Mouse (Mus musculus) layer of hippocampus, adult 18-20 months (tissue): ENCODE results near the gene Vmn1r228. TPM values are rescaled to one million over a fixed set of nuclear protein-coding genes. Genes with fewer than 3 reads are reported as not detected.

ENCODE experiments used
- DNase-seq, 2 experiments: peaks; one replicate each; pipeline ENCODE4 v3.0.0; 2022; ENCODE audit warnings: low spot score in 2 of 2
- long read RNA-seq: library from polyadenylated mRNA; stranded (forward); transcript quantifications from one replicate; pipeline ENCODE4 v2.0.0, GENCODE M21; 2021
- total RNA-seq, 2 experiments: library from RNA; stranded (reverse); gene quantifications; 2 replicates each; pipeline ENCODE4 v1.2.3; 2021

The Vmn1r228 gene
- total RNA-seq = not detected
- long read RNA-seq = 0 reads

- no peak for DNase-seq
Measured at GRCm38 (mm10) chr17:20786057-20786456, at the start of gene Vmn1r228. Gene Vmn1r228, minus strand, starts transcription at chr17:20786157.

DNA sequence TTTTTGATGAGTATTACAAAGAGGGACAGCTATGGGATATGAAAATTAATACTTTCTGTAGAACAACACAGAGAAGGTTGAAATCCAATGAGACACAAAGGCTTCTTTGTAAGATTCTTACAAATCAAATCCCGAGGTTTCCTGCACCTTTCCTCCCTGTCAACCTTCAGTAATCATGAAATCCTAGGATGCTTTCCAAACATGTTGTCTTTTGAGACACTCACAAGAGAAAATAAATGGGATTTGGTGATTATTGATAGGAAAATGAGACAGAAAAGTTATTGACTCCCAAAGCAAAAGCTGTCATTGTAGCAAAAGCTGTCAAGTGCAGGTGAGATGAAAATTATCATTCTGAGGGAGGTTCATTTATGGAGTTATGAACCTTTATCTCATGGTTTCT is 25.3 kb upstream of the Vmn1r228 start, which contains the start of gene Vmn1r229:
Gene Vmn1r229 (plus strand): TSS at position 301 of the 400 bp plus-strand sequence.
- no peak for DNase-seq

DNA sequence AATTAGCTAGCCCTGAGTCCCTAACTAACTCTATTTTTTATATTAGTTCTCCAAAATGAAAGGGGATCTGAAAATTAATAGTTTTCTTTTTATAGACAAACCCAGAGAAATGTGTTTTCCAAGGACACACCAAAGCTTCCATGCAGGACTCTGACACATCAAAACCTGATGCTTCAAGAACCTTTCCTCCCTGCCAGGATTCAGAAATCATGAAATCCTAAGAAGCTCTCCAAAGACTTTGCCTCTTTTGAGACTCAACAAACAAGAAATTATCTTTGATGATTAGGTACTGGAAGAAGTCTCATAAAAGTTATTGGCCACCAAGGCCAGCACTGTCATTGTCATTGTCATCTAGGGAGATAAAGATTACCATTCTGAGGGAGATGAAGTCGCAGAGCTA is 56.4 kb downstream of the Vmn1r228 start, which contains the start of gene Vmn1r227:
Gene Vmn1r227 (plus strand): TSS at position 301 of the 400 bp plus-strand sequence.
- DNase-seq = no peak

Other genes starting within 250 kb of the Vmn1r228 start
- gene Vmn2r109, start 221.4 kb downstream of the Vmn1r228 start, total RNA-seq = not detected
- gene Vmn2r110, start 189.7 kb downstream of the Vmn1r228 start, total RNA-seq = not detected
- not detected for gene Fpr-rs3, start 161.3 kb downstream of the Vmn1r228 start, total RNA-seq
- not detected for gene Vmn1r226, start 103.3 kb downstream of the Vmn1r228 start, total RNA-seq
- not detected for gene Vmn1r227, start 56.3 kb downstream of the Vmn1r228 start, total RNA-seq
- under 1 TPM; 0.05 to 0.08 TPM for gene Vmn1r229, start 25.4 kb upstream of the Vmn1r228 start, total RNA-seq
- not detected for gene Vmn1r230, start 54.3 kb upstream of the Vmn1r228 start, total RNA-seq
- gene Vmn1r231, start 118.9 kb upstream of the Vmn1r228 start, total RNA-seq = not detected
- gene Vmn1r232, start 133.6 kb upstream of the Vmn1r228 start, total RNA-seq = not detected
- gene Ppp2r1a, start 159.2 kb upstream of the Vmn1r228 start, total RNA-seq = 100 to 1,000 TPM; 579 to 601 TPM
- not detected for gene Vmn1r233, start 210.3 kb upstream of the Vmn1r228 start, total RNA-seq
- gene Zfp160, start 222.7 kb upstream of the Vmn1r228 start, total RNA-seq = 10 to 100 TPM; 19.9 to 20.5 TPM